Mouse (Mus musculus) hindbrain, embryonic 13.5 days (tissue): Measurements from ENCODE around the gene Hoxc6. TPM values are rescaled to one million over a fixed set of nuclear protein-coding genes. Genes with fewer than 3 reads are reported as not detected.
A peak's percentile ranks its signal among the peaks of the same experiment; 100 is the strongest.

Source experiments
- ATAC-seq: fragments of 200-750 bp; cut with Nextera tagmentation; 2 replicates; pipeline ENCODE4 v1.8.0; 2017; ENCODE audit warnings: moderate TSS enrichment; ENCODE audit not compliant: low FRiP score
- H3K27ac ChIP-seq: fragments of 300-500 bp; sonication (generic); 2 replicates; pipeline ENCODE4 v1.5.1; 2015; ENCODE audit warnings: inconsistent platforms, mild to moderate bottlenecking, moderate library complexity
- H3K27me3 ChIP-seq: fragments of 300-500 bp; sonication (generic); 2 replicates; pipeline ENCODE4 v1.6.1; 2015; ENCODE audit warnings: mild to moderate bottlenecking, inconsistent platforms
- H3K36me3 ChIP-seq: fragments of 300-500 bp; sonication (generic); 2 replicates; pipeline ENCODE4 v1.6.1; 2015; ENCODE audit warnings: mild to moderate bottlenecking, inconsistent platforms
- H3K4me1 ChIP-seq: fragments of 300-500 bp; sonication (generic); replicated peaks from 2 replicates; pipeline ENCODE4 v1.6.1; 2015; ENCODE audit warnings: inconsistent platforms
- H3K4me2 ChIP-seq: fragments of 300-500 bp; sonication (generic); 2 replicates; pipeline ENCODE4 v1.6.1; 2015; ENCODE audit warnings: inconsistent platforms, mild to moderate bottlenecking, moderate library complexity
- H3K4me3 ChIP-seq: fragments of 300-500 bp; sonication (generic); 2 replicates; pipeline ENCODE4 v1.5.1; 2015; ENCODE audit warnings: mild to moderate bottlenecking, inconsistent platforms
- H3K9ac ChIP-seq: fragments of 300-500 bp; sonication (generic); 2 replicates; pipeline ENCODE4 v1.6.1; 2015; ENCODE audit warnings: mild to moderate bottlenecking, inconsistent platforms
- H3K9me3 ChIP-seq: fragments of 300-500 bp; sonication (generic); 2 replicates; pipeline ENCODE4 v1.6.1; 2016; ENCODE audit warnings: inconsistent platforms
- WGBS: fragments of 180-500 bp; shearing (Covaris S2); methylation state at CpG from one replicate; pipeline ENCODE4 v1.1.7; 2015; 5-methylcytosine and 5-hydroxymethylcytosine counted together
- polyA plus RNA-seq: library from polyadenylated mRNA; unstranded; fragments of >200 nt; fragmentation: Nextera tagmentation; extraction: Ambion mirVana; gene quantifications from 2 replicates; pipeline ENCODE4 v1.2.1, GENCODE M21; 2015

The Hoxc6 gene
- polyA plus RNA-seq, 1 experiment from 2014 or later = 9.1 TPM

- H3K4me1 ChIP-seq = peaks cover 8% of the 10 kb centered on the region
- no peak overlapping the region for H3K4me3 ChIP-seq
- WGBS = 3% methylated on average over 8 of the region's 8 CpGs
- no peak overlapping the region for H3K4me2 ChIP-seq
- no peak overlapping the region for H3K9ac ChIP-seq
- H3K9me3 ChIP-seq = no peaks in the 10 kb centered on the region
- peaks cover 97% of the 10 kb centered on the region for H3K27me3 ChIP-seq
- no peaks in the 10 kb centered on the region for H3K36me3 ChIP-seq
- H3K27ac ChIP-seq = no peak overlapping the region
- no peak for ATAC-seq
Observed at GRCm38 (mm10) chr15:102963259-102963658, 34.8 kb upstream of the Hoxc6 start.

GRCm38 (mm10) chr15:102963671-102964640 is 34.1 kb upstream of the Hoxc6 start:
- no peak for ATAC-seq
- Histone ChIP-seq H3K36me3 (no peaks in the 10 kb centered on the region), H3K4me2 (no peak overlapping the region), H3K27ac (no peak overlapping the region), H3K9me3 (no peaks in the 10 kb centered on the region), H3K4me1 (peaks cover 8% of the 10 kb centered on the region), H3K4me3 (no peak overlapping the region), H3K27me3 (peaks cover 97% of the 10 kb centered on the region), H3K9ac (no peak overlapping the region)
- WGBS = under 1% methylated on average over 28 of the region's 28 CpGs

GRCm38 (mm10) chr15:102965003-102965891 is 32.8 kb upstream of the Hoxc6 start:
- no peaks in the 10 kb centered on the region for H3K36me3 ChIP-seq
- no peak for ATAC-seq
- H3K4me2 ChIP-seq = no peak overlapping the region
- no peak overlapping the region for H3K4me3 ChIP-seq
- peaks cover 8% of the 10 kb centered on the region for H3K4me1 ChIP-seq
- whole genome bisulfite sequencing = 3% methylated on average over 26 of the region's 26 CpGs
- H3K9ac ChIP-seq = no peak overlapping the region
- no peaks in the 10 kb centered on the region for H3K9me3 ChIP-seq
- no peak overlapping the region for H3K27ac ChIP-seq
- peaks cover 98% of the 10 kb centered on the region for H3K27me3 ChIP-seq

- Histone ChIP-seq H3K36me3 (no peaks in the 10 kb centered on the region), H3K27ac (no peak overlapping the region), H3K9ac (no peak overlapping the region), H3K9me3 (no peaks in the 10 kb centered on the region), H3K4me1 (peaks cover 8% of the 10 kb centered on the region), H3K4me2 (0 out of 2 replicates have a peak overlapping the region, but pooled peaks have one; percentile 29), H3K4me3 (no peak overlapping the region), H3K27me3 (peaks cover 98% of the 10 kb centered on the region)
- ATAC-seq = no peak
- 4% methylated on average over 30 of the region's 30 CpGs for WGBS
Observed at GRCm38 (mm10) chr15:102965892-102966775, 31.9 kb upstream of the Hoxc6 start.

- Histone ChIP-seq H3K9ac (no peak within 1 kb of the TSS), H3K27ac (no peak within 1 kb of the TSS)
Observed at GRCm38 (mm10) chr15:102966776-102967311, 31.2 kb upstream of the Hoxc6 start, which contains the start of gene Hoxc10. Gene Hoxc10, plus strand, starts transcription at chr15:102966796.

GRCm38 (mm10) chr15:102967312-102967510 is 30.8 kb upstream of the Hoxc6 start, which contains the start of gene Hoxc5:
Gene Hoxc5, plus strand, starts transcription at chr15:102967443.
- H3K4me1 ChIP-seq = peaks cover 8% of the 10 kb centered on the region
- 5% methylated on average over 12 of the region's 12 CpGs for WGBS
- H3K36me3 ChIP-seq = no peaks in the 10 kb centered on the region
- H3K27me3 ChIP-seq = peaks cover 99% of the 10 kb centered on the region
- no peak for ATAC-seq
- H3K9me3 ChIP-seq = no peaks in the 10 kb centered on the region
- no peak within 1 kb of the TSS for H3K9ac ChIP-seq
- H3K4me3 ChIP-seq = no peak within 1 kb of the TSS
- no peak within 1 kb of the TSS for H3K27ac ChIP-seq
- 0 out of 2 replicates have a peak within 1 kb of the TSS, but pooled peaks have one; percentile 29 for H3K4me2 ChIP-seq

More at GRCm38 (mm10) chr15:102966776-102967311, 31.2 kb upstream of the Hoxc6 start, which contains the start of gene Hoxc10:
- WGBS = 2% methylated on average over 27 of the region's 27 CpGs
- H3K27me3 ChIP-seq = peaks cover 98% of the 10 kb centered on the region
- no peak within 1 kb of the TSS for H3K4me3 ChIP-seq
- H3K4me2 ChIP-seq = 0 out of 2 replicates have a peak within 1 kb of the TSS, but pooled peaks have one; percentile 29
- ATAC-seq = 0 out of 2 replicates have a peak, but pooled peaks have one; percentile 17
- no peaks in the 10 kb centered on the region for H3K9me3 ChIP-seq
- H3K4me1 ChIP-seq = peaks cover 8% of the 10 kb centered on the region
- no peaks in the 10 kb centered on the region for H3K36me3 ChIP-seq

- no peak overlapping the region for H3K4me3 ChIP-seq
- no peak overlapping the region for H3K9ac ChIP-seq
Observed at GRCm38 (mm10) chr15:102967511-102968397, 30.3 kb upstream of the Hoxc6 start.

GRCm38 (mm10) chr15:102969296-102969695 is 28.8 kb upstream of the Hoxc6 start:
- Histone ChIP-seq H3K4me1 (peaks cover 8% of the 10 kb centered on the region), H3K4me2 (no peak overlapping the region), H3K36me3 (no peaks in the 10 kb centered on the region), H3K27me3 (peaks cover 99% of the 10 kb centered on the region), H3K27ac (no peak overlapping the region), H3K9me3 (no peaks in the 10 kb centered on the region), H3K9ac (no peak overlapping the region), H3K4me3 (no peak overlapping the region)
- ATAC-seq = no peak
- 22% methylated on average over 1 of the region's 1 CpGs for WGBS

More at GRCm38 (mm10) chr15:102967511-102968397, 30.3 kb upstream of the Hoxc6 start:
- ATAC-seq = no peak
- H3K27me3 ChIP-seq = peaks cover 99% of the 10 kb centered on the region
- no peak overlapping the region for H3K4me2 ChIP-seq
- no peaks in the 10 kb centered on the region for H3K36me3 ChIP-seq
- no peak overlapping the region for H3K27ac ChIP-seq
- WGBS = 3% methylated on average over 34 of the region's 34 CpGs
- H3K4me1 ChIP-seq = peaks cover 8% of the 10 kb centered on the region
- no peaks in the 10 kb centered on the region for H3K9me3 ChIP-seq

- Histone ChIP-seq H3K4me3 (no peak overlapping the region), H3K9ac (no peak overlapping the region), H3K27me3 (peaks cover 99% of the 10 kb centered on the region), H3K4me1 (peaks cover 8% of the 10 kb centered on the region), H3K4me2 (no peak overlapping the region), H3K9me3 (no peaks in the 10 kb centered on the region), H3K27ac (no peak overlapping the region), H3K36me3 (no peaks in the 10 kb centered on the region)
- 3% methylated on average over 12 of the region's 12 CpGs for WGBS
- no peak for ATAC-seq
Observed at GRCm38 (mm10) chr15:102970740-102971139, 27.3 kb upstream of the Hoxc6 start.

- H3K9me3 ChIP-seq = no peaks in the 10 kb centered on the region
- H3K4me2 ChIP-seq = no peak overlapping the region
- no peaks in the 10 kb centered on the region for H3K4me1 ChIP-seq
- H3K9ac ChIP-seq = no peak overlapping the region
- no peaks in the 10 kb centered on the region for H3K36me3 ChIP-seq
- ATAC-seq = no peak
- H3K4me3 ChIP-seq = no peak overlapping the region
- H3K27me3 ChIP-seq = peaks cover 99% of the 10 kb centered on the region
- no peak overlapping the region for H3K27ac ChIP-seq
- WGBS = 2% methylated on average over 21 of the region's 21 CpGs
Observed at GRCm38 (mm10) chr15:102972254-102972653, 25.8 kb upstream of the Hoxc6 start.
